Mouse (Mus musculus) forebrain, embryonic 15.5 days (tissue): ENCODE data around the gene Ubtd2. TPM values are rescaled to one million over a fixed set of nuclear protein-coding genes. Genes with fewer than 3 reads are reported as not detected.

Source experiments
- ATAC-seq: fragments of 200-750 bp; cut with Nextera tagmentation; replicated peaks from 2 replicates; pipeline ENCODE4 v1.8.0; 2017; ENCODE audit warnings: mild to moderate bottlenecking, moderate TSS enrichment, moderate library complexity
- H3K27ac ChIP-seq: fragments of 300-500 bp; sonication (generic); replicated peaks from 2 replicates; pipeline ENCODE4 v1.5.1; 2015; ENCODE audit warnings: mild to moderate bottlenecking, inconsistent platforms
- H3K27me3 ChIP-seq: fragments of 300-500 bp; sonication (generic); 2 replicates; pipeline ENCODE4 v1.6.1; 2015; ENCODE audit warnings: inconsistent platforms
- H3K36me3 ChIP-seq: fragments of 300-500 bp; sonication (generic); 2 replicates; pipeline ENCODE4 v1.6.1; 2015; ENCODE audit warnings: mild to moderate bottlenecking, inconsistent platforms
- H3K4me1 ChIP-seq: fragments of 300-500 bp; sonication (generic); 2 replicates; pipeline ENCODE4 v1.6.1; 2015; ENCODE audit warnings: inconsistent platforms
- H3K4me2 ChIP-seq: fragments of 300-500 bp; sonication (generic); replicated peaks from 2 replicates; pipeline ENCODE4 v1.6.1; 2015; ENCODE audit warnings: mild to moderate bottlenecking, inconsistent platforms
- H3K4me3 ChIP-seq: fragments of 300-500 bp; sonication (generic); 2 replicates; pipeline ENCODE4 v1.5.1; 2015; ENCODE audit warnings: mild to moderate bottlenecking, inconsistent platforms
- H3K9ac ChIP-seq: fragments of 300-500 bp; sonication (generic); replicated peaks from 2 replicates; pipeline ENCODE4 v1.6.1; 2015; ENCODE audit warnings: mild to moderate bottlenecking, inconsistent platforms
- H3K9me3 ChIP-seq: fragments of 300-500 bp; sonication (generic); 2 replicates; pipeline ENCODE4 v1.6.1; 2016; ENCODE audit warnings: inconsistent platforms
- WGBS: fragments of 180-500 bp; shearing (Covaris S2); methylation state at CpG from one replicate; pipeline ENCODE4 v1.1.7; 2015; ENCODE audit warnings: mixed read lengths; 5-methylcytosine and 5-hydroxymethylcytosine counted together
- polyA plus RNA-seq: library from polyadenylated mRNA; unstranded; fragments of >200 nt; fragmentation: Nextera tagmentation; extraction: Ambion mirVana; gene quantifications from 2 replicates; pipeline ENCODE4 v1.2.1, GENCODE M21; 2015

The Ubtd2 gene
- polyA plus RNA-seq, 1 experiment from 2014 or later: 65.0 TPM

DNA sequence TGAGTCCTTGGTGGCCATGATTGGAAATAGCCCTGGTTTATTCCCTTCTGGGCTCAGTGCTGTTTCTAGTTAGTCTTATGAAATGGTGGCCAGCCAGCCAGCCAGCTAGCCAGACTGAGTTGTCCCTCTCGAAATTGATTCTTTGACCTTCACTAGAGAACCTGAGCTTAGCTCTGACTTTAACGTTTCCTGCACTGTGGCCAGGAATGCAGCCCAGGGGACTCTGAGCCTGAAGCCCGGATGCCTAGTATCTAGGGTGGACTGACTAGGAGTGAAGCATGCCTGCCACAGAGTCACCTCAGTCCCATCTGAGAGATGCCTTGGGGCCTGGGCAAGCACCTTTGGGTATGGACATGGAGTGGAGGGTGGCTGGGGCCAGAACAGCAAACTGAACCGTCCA is 109.5 kb downstream of the Ubtd2 start:
- no peak overlapping the region for H3K27ac ChIP-seq
- no peaks in the 10 kb centered on the region for H3K9me3 ChIP-seq
- no peaks in the 10 kb centered on the region for H3K36me3 ChIP-seq
- no peaks in the 10 kb centered on the region for H3K4me1 ChIP-seq
- no peak for ATAC-seq
- H3K27me3 ChIP-seq: no peaks in the 10 kb centered on the region
- H3K4me2 ChIP-seq: no peak overlapping the region
- no peak overlapping the region for H3K9ac ChIP-seq
- 73% methylated on average over 4 of the region's 4 CpGs for WGBS
- H3K4me3 ChIP-seq: no peak overlapping the region

DNA sequence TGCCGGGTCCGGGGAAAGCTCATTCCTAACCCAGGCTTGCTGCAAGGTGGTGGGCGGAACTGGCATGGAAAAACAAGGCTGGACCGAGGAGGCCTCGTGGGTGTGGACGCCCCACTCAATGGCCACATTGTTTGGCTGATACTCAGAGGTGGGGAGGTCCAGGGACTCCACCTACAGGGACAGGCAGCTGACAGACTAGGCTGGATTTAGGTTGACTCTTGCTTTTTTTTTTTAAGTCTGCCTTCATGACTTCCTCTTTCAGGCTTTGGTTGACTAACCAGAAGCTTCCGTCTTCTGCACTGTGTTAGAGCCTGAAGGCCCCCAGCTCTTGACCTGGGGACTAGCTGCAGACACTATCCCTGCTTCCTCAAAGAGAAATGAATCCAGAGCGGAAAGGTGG is 109.9 kb downstream of the Ubtd2 start:
- no peaks in the 10 kb centered on the region for H3K36me3 ChIP-seq
- H3K4me3 ChIP-seq: no peak overlapping the region
- H3K9ac ChIP-seq: no peak overlapping the region
- H3K9me3 ChIP-seq: no peaks in the 10 kb centered on the region
- no peak for ATAC-seq
- no peak overlapping the region for H3K27ac ChIP-seq
- H3K4me1 ChIP-seq: no peaks in the 10 kb centered on the region
- H3K4me2 ChIP-seq: no peak overlapping the region
- no peaks in the 10 kb centered on the region for H3K27me3 ChIP-seq
- WGBS: 59% methylated on average over 8 of the region's 8 CpGs

DNA sequence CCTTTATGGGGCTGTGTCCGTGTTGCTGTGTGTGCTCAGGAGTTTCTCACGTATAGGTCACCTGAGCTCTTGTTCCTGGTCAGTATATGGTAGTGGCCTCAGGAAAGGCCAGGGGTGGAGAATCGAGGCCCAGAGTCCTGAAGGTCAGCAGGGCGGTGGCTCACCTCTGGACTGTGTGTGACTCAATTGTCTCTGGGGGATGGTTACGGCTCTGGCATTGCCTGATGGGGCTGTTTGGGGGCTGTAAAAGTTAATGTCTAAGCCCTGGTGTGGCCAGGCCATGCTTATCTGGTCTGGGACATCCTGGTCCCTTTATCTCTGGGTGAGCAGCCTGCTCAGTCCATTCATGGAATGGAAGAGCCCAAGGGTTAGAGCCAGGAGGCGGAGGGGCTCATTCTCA is 111.0 kb downstream of the Ubtd2 start:
- WGBS: 92% methylated on average over 6 of the region's 6 CpGs
- H3K9ac ChIP-seq: no peak overlapping the region
- H3K4me3 ChIP-seq: no peak overlapping the region
- H3K27ac ChIP-seq: no peak overlapping the region
- no peak overlapping the region for H3K4me2 ChIP-seq
- H3K4me1 ChIP-seq: no peaks in the 10 kb centered on the region
- ATAC-seq: no peak
- H3K9me3 ChIP-seq: no peaks in the 10 kb centered on the region
- H3K36me3 ChIP-seq: no peaks in the 10 kb centered on the region
- no peaks in the 10 kb centered on the region for H3K27me3 ChIP-seq

Other genes starting within 250 kb of the Ubtd2 start
- 51.8 and 54.2 TPM in 2 replicates for gene Snrnp25, start 250.0 kb upstream of the Ubtd2 start, polyA plus RNA-seq
- gene Rhbdf1, start 233.1 kb upstream of the Ubtd2 start, polyA plus RNA-seq: 16.7 and 18.1 TPM in 2 replicates
- 33.5 and 33.8 TPM in 2 replicates for gene Mpg, start 228.9 kb upstream of the Ubtd2 start, polyA plus RNA-seq
- 50.9 and 51.4 TPM in 2 replicates for gene Nprl3, start 187.7 kb upstream of the Ubtd2 start, polyA plus RNA-seq
- 24.0 and 37.2 TPM in 2 replicates for gene Hba-x, start 179.0 kb upstream of the Ubtd2 start, polyA plus RNA-seq
- 2,103 and 2,256 TPM in 2 replicates for gene Hba-a1, start 171.9 kb upstream of the Ubtd2 start, polyA plus RNA-seq
- gene Hbq1b, start 168.4 kb upstream of the Ubtd2 start, polyA plus RNA-seq: 1.6 and 2.5 TPM in 2 replicates
- 5,603 and 5,963 TPM in 2 replicates for gene Hba-a2, start 158.9 kb upstream of the Ubtd2 start, polyA plus RNA-seq
- 0.69 and 1.1 TPM in 2 replicates for gene Hbq1a, start 155.3 kb upstream of the Ubtd2 start, polyA plus RNA-seq
- gene Sh3pxd2b, start 107.5 kb upstream of the Ubtd2 start, polyA plus RNA-seq: 17.3 and 18.0 TPM in 2 replicates
- gene Efcab9, start 76.7 kb downstream of the Ubtd2 start, polyA plus RNA-seq: 0.55 TPM in 1 of 2 replicates, not detected in the other
- 1.4 and 2.1 TPM in 2 replicates for gene Stk10, start 77.9 kb downstream of the Ubtd2 start, polyA plus RNA-seq
- gene Fbxw11, start 187.4 kb downstream of the Ubtd2 start, polyA plus RNA-seq: 125 and 127 TPM in 2 replicates